8 mouse cellular contexts compared by ENCODE assay signal in the genomic region with DNA sequence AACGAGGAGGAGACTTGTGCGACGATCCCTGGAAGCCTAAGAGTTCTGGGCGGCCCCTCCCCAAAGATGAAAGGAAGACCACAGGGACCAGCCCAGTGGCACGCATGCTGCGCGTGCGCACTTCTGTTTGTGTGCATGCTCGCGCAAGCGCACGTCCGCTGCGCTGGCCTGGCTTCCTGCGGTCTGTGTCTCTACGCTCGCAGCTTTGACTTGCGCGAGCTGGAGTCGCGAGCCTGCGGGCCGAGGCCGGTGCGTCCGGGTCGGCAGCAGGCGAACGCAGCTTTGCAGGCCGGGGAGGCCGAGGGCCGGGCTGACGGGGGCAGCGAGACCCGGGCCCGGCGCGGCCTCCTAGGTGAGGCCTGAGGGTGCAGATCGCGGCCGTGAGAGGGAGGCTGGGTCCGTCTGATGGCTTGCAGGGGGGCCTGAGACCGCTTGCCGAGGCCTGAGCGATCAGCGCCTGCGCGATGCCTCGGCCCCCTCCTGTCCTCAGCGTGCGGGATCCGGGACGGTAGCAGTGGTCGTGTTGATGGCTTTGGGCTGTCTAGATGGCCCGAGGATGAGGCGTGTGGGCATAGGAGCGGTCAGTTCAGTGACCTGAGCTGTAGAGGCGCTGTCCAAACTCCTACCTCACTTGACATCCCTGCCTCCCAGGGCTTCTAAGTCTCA. TPM values are rescaled to one million over a fixed set of nuclear protein-coding genes. Genes with fewer than 3 reads are reported as not detected.
A peak's percentile ranks its signal among the peaks of the same experiment; 100 is the strongest.
DNase-seq lines count a peak whose midpoint lies in the region; ATAC-seq and TF ChIP-seq lines count a peak whose summit lies in the region.

TSS of gene Zfp12 (plus strand) at position 136 of the 666 bp plus-strand sequence.

- CTCF ChIA-PET in Patski (lab: Charles Lee) = interaction anchor here (1.0 to 1.5 kb wide), 3 partner anchors 36 to 46 kb away, joined by 3 to 4 read pairs (median 3); no protein-coding TSS in a partner anchor

- WGBS in hindbrain, embryonic 13.5 days = under 1% methylated on average over 58 of the region's 58 CpGs

- peak within 1 kb of the TSS; percentile 98 for H3K27ac ChIP-seq in hindbrain, embryonic 13.5 days

- POLR2A ChIA-PET in Patski (lab: Charles Lee) = interaction anchor here (0.6 to 1.7 kb wide), 3 partner anchors 37 to 55 kb away, joined by 3 to 6 read pairs (median 3); partner anchors contain the start of genes Rbak and Spdye4b

- H3K36me3 ChIP-seq in hindbrain, embryonic 13.5 days = peaks cover 26% of the 10 kb centered on the region

- H3K9me3 ChIP-seq in hindbrain, embryonic 13.5 days = no peaks in the 10 kb centered on the region

- DNase-seq in Patski (ENCODE audit: low read depth, low spot score) = peak; percentile 77
- peak; percentile 94 to 97 for DNase-seq in cerebellum, postnatal 14 days
- DNase-seq in frontal cortex, postnatal 14 days (ENCODE audit: low spot score in 2 of 2) = peak; percentile 91 to 92
- DNase-seq in layer of hippocampus, postnatal 25 days (ENCODE audit: extremely low spot score in 1 of 2, low spot score in 1 of 2) = peak; percentile 82 to 86
- DNase-seq in lung, postnatal 25 days (ENCODE audit: low spot score) = peak; percentile 96
- peak; percentile 98 for DNase-seq in retina, embryonic 14.5 days (ENCODE audit: low spot score)
- DNase-seq in thymus, postnatal 4 days = peak; percentile 92

- peak; percentile 80 for TF ChIP-seq CTCF in Patski (IDR thresholded peaks at IDR 0.05)

- peak; percentile 86 for ATAC-seq in Patski
- peak; percentile 98 for ATAC-seq in hindbrain, embryonic 13.5 days (ENCODE audit: low FRiP score)

- H3K4me1 ChIP-seq in hindbrain, embryonic 13.5 days (replicated peaks) = peaks cover 31% of the 10 kb centered on the region

- in situ Hi-C loops in Patski (cut with MboI; ENCODE audit: low pct_unique_long_range_greater_than_20kb) = loop anchor here (5.0 kb wide), 2 partner anchors 53 to 62 kb away; partner anchors contain the start of genes Rbak and Spdye4b

- H3K27me3 ChIP-seq in Patski = no peaks in the 10 kb centered on the region
- H3K27me3 ChIP-seq in hindbrain, embryonic 13.5 days = no peaks in the 10 kb centered on the region

- peak within 1 kb of the TSS; percentile 91 for H3K4me2 ChIP-seq in hindbrain, embryonic 13.5 days

- H3K9ac ChIP-seq in hindbrain, embryonic 13.5 days = peak within 1 kb of the TSS; percentile 88

- H3K4me3 ChIP-seq in hindbrain, embryonic 13.5 days = peak within 1 kb of the TSS; percentile 77

RNA-seq across cellular contexts. Expression of gene Zfp12, which starts in this region (rescaled TPM):
- 20.9 TPM for polyA plus RNA-seq in Patski (2021)
- 22.8 and 23.4 TPM in 2 replicates for polyA plus RNA-seq in hindbrain, embryonic 13.5 days (2015; fragmentation: Nextera tagmentation; extraction: Ambion mirVana)
- total RNA-seq in layer of hippocampus, postnatal 25 days (2021) = 10 to 100 TPM; 28.4 to 31.2 TPM

Comparison
In these comparisons a context has a peak if more than half of its experiments do, and no peak if none do; other contexts are left out.
1. Peak in every context shown above with its lines: DNase-seq, ATAC-seq, H3K4me3 ChIP-seq and H3K27ac ChIP-seq.